Mouse (Mus musculus) intestine, embryonic 16.5 days (tissue): ENCODE results near the gene Tcp11l1. TPM values are rescaled to one million over a fixed set of nuclear protein-coding genes. Genes with fewer than 3 reads are reported as not detected.
A peak's percentile ranks its signal among the peaks of the same experiment; 100 is the strongest.

Experiments
- ATAC-seq: fragments of 200-750 bp; cut with Nextera tagmentation; 2 replicates; pipeline ENCODE4 v1.8.0; 2017; ENCODE audit warnings: moderate TSS enrichment, moderate library complexity
- H3K27ac ChIP-seq: fragments of 300-500 bp; sonication (generic); 2 replicates; pipeline ENCODE4 v1.5.1; 2014; ENCODE audit warnings: mild to moderate bottlenecking, low read length
- H3K27me3 ChIP-seq: fragments of 300-500 bp; sonication (generic); replicated peaks from 2 replicates; pipeline ENCODE4 v1.6.1; 2014; ENCODE audit warnings: low read length, control low read depth, mixed read lengths; ENCODE audit not compliant: control insufficient read depth, insufficient read depth
- H3K36me3 ChIP-seq: fragments of 300-500 bp; sonication (generic); 2 replicates; pipeline ENCODE4 v1.6.1; 2014; ENCODE audit warnings: low read length, control low read depth; ENCODE audit not compliant: control insufficient read depth, insufficient read depth
- H3K4me1 ChIP-seq: fragments of 300-500 bp; sonication (generic); 2 replicates; pipeline ENCODE4 v1.6.1; 2014; ENCODE audit warnings: low read length, control low read depth, mixed read lengths; ENCODE audit not compliant: control insufficient read depth, insufficient read depth
- H3K4me2 ChIP-seq: fragments of 300-500 bp; sonication (generic); 2 replicates; pipeline ENCODE4 v1.6.1; 2014; ENCODE audit warnings: low read depth, low read length, control low read depth
- H3K4me3 ChIP-seq: fragments of 300-500 bp; sonication (generic); 2 replicates; pipeline ENCODE4 v1.5.1; 2014; ENCODE audit warnings: mild to moderate bottlenecking, low read length
- H3K9ac ChIP-seq: fragments of 300-500 bp; sonication (generic); 2 replicates; pipeline ENCODE4 v1.6.1; 2014; ENCODE audit warnings: low read depth, low read length
- H3K9me3 ChIP-seq: fragments of 300-500 bp; sonication (generic); 2 replicates; pipeline ENCODE4 v1.6.1; 2016; ENCODE audit warnings: low read length, control low read depth; ENCODE audit not compliant: control insufficient read depth
- WGBS: fragments of 180-500 bp; shearing (Covaris S2); extraction: QIAGEN DNeasy Blood & Tissue Kit; methylation state at CpG from one replicate; pipeline ENCODE4 v1.1.7; 2014; 5-methylcytosine and 5-hydroxymethylcytosine counted together
- polyA plus RNA-seq: library from polyadenylated mRNA; unstranded; fragments of >200 nt; fragmentation: Nextera tagmentation; extraction: Ambion mirVana; gene quantifications from 2 replicates; pipeline ENCODE4 v1.2.1, GENCODE M21; 2015

The Tcp11l1 gene
- polyA plus RNA-seq, 1 experiment from 2014 or later, result 24.5 TPM

GRCm38 (mm10) chr2:104717231-104717735 lies 5.3 kb upstream of the Tcp11l1 start:
- Histone ChIP-seq H3K27ac (no peak overlapping the region), H3K4me1 (no peaks in the 10 kb centered on the region), H3K4me2 (no peak overlapping the region), H3K27me3 (no peaks in the 10 kb centered on the region), H3K4me3 (no peak overlapping the region), H3K9me3 (no peaks in the 10 kb centered on the region), H3K9ac (no peak overlapping the region), H3K36me3 (no peaks in the 10 kb centered on the region)
- ATAC-seq, result no peak
- 89% methylated on average over 2 of the region's 2 CpGs for WGBS

DNA sequence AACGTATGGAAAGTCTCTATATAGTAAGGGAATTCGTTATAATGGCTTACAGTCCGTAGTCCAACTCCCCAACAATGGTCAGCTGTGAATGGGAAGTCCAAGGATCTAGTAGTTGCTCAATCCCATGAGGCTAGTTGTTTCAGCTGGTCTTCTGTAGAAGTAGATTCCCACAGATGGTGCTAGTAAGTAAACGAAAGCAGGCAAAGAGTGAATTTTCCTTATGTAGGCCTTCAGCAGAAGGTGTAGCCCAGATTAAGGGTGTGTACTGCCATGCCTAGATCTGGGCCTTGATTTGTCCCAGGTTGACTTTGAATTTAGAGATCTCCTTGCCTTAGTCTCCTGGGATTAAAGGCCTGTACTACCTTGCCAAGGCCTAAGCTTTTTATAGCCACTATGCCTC lies 4.3 kb upstream of the Tcp11l1 start, which contains the start of gene Pin1rt1:
Gene Pin1rt1 (minus strand): TSS at position 101 of the 400 bp plus-strand sequence.
- ATAC-seq, result no peak
- 84% methylated on average over 4 of the region's 4 CpGs for WGBS

DNA sequence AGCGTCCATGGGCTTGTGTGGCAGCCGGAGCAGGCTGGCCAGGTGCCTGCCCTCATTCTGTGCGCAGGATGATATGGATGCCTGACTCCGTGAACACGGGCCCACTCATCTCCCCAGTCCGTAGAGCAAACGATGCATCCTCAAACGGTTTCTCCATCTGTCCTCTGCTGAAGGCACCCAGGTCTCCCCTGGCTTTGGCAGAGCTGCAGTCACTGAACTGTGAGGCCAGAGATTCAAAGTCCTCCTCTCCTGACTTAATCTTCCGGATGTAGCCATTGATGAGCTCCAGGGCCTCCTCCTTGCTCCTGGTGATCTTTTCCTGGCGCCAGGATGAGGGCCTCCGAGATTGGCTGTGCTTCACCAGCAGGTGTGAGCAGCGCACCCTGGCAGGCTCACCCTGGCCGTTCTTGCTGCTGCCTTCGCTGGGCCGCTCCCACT lies 2.3 kb upstream of the Tcp11l1 start:
- H3K27me3 ChIP-seq, result no peaks in the 10 kb centered on the region
- no peak overlapping the region for H3K4me2 ChIP-seq
- H3K27ac ChIP-seq, result no peak overlapping the region
- no peak overlapping the region for H3K9ac ChIP-seq
- no peaks in the 10 kb centered on the region for H3K36me3 ChIP-seq
- no peaks in the 10 kb centered on the region for H3K9me3 ChIP-seq
- no peak overlapping the region for H3K4me3 ChIP-seq
- ATAC-seq, result no peak
- peaks cover 4% of the 10 kb centered on the region; the same call in 1 of the 2 replicates for H3K4me1 ChIP-seq
- WGBS, result 42% methylated on average over 15 of the region's 15 CpGs

More for the DNA sequence above, 4.3 kb upstream of the Tcp11l1 start, which contains the start of gene Pin1rt1:
- Histone ChIP-seq H3K4me3 (no peak within 1 kb of the TSS), H3K27me3 (no peaks in the 10 kb centered on the region), H3K4me2 (no peak within 1 kb of the TSS), H3K9ac (no peak within 1 kb of the TSS), H3K27ac (no peak within 1 kb of the TSS), H3K36me3 (no peaks in the 10 kb centered on the region), H3K9me3 (no peaks in the 10 kb centered on the region), H3K4me1 (no peaks in the 10 kb centered on the region)

DNA sequence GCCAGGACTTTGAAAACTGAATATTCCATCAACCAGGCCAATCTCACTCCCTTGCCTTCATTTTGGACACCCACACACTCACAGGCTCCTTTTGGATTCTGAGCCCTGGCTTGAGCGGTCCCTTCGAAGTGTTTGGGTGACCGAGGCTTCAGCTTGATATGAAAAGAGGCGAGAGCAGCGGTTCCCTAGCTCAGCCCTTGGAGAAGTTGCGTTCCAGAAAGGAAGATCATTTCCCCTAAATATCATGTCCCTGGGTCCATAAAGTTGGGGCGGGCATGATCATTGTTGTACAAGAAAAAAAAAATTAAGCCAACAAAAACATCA lies 479 bp upstream of the Tcp11l1 start:
- H3K36me3 ChIP-seq, result no peaks in the 10 kb centered on the region
- peak overlapping the region; percentile 84 for H3K4me2 ChIP-seq
- H3K4me3 ChIP-seq, result peak overlapping the region; percentile 81
- H3K9me3 ChIP-seq, result no peaks in the 10 kb centered on the region
- H3K27ac ChIP-seq, result peak overlapping the region; percentile 73
- peak overlapping the region; percentile 86 for H3K9ac ChIP-seq
- H3K4me1 ChIP-seq, result peaks cover 4% of the 10 kb centered on the region; the same call in 1 of the 2 replicates
- peak; percentile 24; the same call in 1 of the 2 replicates for ATAC-seq
- no peaks in the 10 kb centered on the region for H3K27me3 ChIP-seq
- WGBS, result 2% methylated on average over 7 of the region's 7 CpGs

DNA sequence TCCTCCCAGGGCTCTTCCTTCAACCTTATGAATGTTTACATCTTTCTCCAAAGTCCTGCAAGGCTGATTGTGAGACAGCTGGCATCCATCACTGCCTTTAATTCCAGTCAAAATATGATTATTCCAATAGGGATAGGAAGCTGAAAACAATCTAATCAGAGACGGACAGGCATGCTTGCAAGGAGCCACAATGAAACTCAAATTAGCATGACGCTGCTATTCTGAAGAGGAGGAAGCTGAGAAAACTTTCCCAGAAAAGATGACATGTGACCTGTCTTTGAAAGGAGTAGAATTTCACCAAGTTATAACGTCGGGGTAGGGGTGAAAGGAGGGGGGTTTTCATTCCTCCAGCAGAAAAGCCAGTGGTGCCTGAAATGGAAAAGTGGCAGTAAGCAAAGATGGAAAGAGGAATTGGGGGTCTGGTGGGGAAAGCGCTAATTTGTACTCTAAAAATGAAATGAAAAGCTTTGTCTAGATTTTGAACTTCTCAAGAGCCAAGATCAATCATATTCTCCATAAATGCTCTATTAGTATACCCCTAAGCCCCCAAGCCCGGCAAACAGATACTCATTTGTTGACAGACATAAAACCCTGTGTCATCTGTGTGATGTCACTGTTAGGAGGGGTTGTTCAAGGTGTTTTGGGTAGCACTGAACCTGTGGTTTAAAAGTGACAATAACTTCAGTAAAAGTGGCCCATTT lies 1.1 kb downstream of the Tcp11l1 start:
- ATAC-seq, result no peak
- WGBS, result 33% methylated on average over 6 of the region's 6 CpGs

DNA sequence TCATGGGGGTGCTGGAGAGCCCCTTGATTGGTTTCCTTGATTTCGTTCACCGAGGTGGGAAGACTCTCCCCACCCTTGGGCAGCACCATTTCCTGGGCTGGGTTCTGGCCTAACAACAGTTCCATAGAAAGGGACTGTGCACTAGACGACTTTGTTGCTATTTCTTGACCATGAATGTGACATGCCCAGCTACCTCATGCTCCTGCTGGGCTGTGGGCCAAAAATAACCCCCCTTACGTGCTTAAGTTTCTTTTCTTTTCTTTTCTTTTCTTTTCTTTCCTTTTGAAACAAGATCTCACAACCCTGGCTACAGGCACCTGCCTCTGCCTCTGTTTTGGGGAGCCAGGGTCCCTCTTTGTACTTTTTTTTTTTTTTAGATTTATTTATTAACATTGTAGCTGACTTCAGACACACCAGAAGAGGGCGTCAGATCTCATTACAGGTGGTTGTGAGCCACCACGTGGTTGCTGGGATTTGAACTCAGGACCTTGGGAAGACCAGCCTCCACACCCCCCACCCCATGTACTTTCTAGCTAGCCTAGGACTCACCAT lies 2.1 kb downstream of the Tcp11l1 start:
- no peak overlapping the region for H3K9ac ChIP-seq
- H3K4me3 ChIP-seq, result no peak overlapping the region
- WGBS, result 57% methylated on average over 6 of the region's 6 CpGs
- H3K27ac ChIP-seq, result no peak overlapping the region
- no peaks in the 10 kb centered on the region for H3K27me3 ChIP-seq
- no peak overlapping the region for H3K4me2 ChIP-seq
- no peaks in the 10 kb centered on the region for H3K36me3 ChIP-seq
- ATAC-seq, result no peak
- no peaks in the 10 kb centered on the region for H3K9me3 ChIP-seq
- peaks cover 7% of the 10 kb centered on the region; the same call in 1 of the 2 replicates for H3K4me1 ChIP-seq

More for the DNA sequence above, 1.1 kb downstream of the Tcp11l1 start:
- no peaks in the 10 kb centered on the region for H3K27me3 ChIP-seq
- H3K9ac ChIP-seq, result no peak overlapping the region
- no peak overlapping the region for H3K27ac ChIP-seq
- H3K4me1 ChIP-seq, result peaks cover 4% of the 10 kb centered on the region; the same call in 1 of the 2 replicates
- no peaks in the 10 kb centered on the region for H3K9me3 ChIP-seq
- H3K4me2 ChIP-seq, result peak overlapping the region; percentile 84
- no peaks in the 10 kb centered on the region for H3K36me3 ChIP-seq
- H3K4me3 ChIP-seq, result peak overlapping the region; percentile 81

DNA sequence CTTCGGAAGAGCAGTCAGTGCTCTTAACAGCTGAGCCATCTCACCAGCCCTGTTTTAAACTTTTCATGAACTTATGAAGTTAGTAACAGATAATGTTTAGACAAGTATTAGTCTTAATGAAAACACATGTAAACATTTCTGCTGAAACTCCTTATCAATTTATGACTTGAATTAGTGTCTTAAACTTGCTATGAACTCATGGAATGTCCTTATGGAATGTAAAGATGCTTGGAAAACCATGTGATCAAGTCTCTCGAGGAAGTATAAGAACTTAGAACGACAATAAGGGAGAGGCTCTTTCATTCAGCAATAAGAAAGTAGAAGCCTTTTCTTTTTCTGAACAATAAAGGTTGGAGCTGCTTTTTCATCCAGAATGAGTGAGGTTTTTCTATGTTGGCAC lies 7.6 kb downstream of the Tcp11l1 start:
- Histone ChIP-seq H3K4me3 (no peak overlapping the region), H3K27ac (no peak overlapping the region), H3K9ac (no peak overlapping the region), H3K4me2 (no peak overlapping the region), H3K9me3 (no peaks in the 10 kb centered on the region), H3K27me3 (no peaks in the 10 kb centered on the region), H3K4me1 (0 out of 2 replicates have a peak, but pooled peaks cover 3% of the 10 kb centered on the region), H3K36me3 (no peaks in the 10 kb centered on the region; the same call in 1 of the 2 replicates)
- ATAC-seq, result peak; percentile 31; the same call in 1 of the 2 replicates
- 45% methylated on average over 3 of the region's 3 CpGs for WGBS

DNA sequence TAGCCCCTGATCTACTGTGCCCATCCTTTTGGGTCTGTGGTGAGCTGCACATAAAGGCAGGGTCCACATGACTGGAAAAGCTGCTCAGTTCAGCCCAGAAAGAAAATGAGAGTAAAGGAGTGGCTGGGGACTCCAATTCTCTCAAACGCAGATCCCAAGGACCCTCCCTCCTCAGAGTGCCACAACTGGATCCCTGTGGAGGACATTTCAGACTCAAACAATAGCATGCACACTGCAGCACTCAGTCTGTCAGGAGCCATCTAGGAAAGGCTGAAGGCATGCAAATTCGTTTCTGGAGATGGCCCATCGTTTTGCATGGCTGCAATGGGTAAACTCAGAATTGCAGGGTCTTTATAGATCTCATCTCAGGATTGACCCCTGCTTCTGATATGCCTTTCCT lies 8.8 kb downstream of the Tcp11l1 start:
- WGBS, result 80% methylated on average over 3 of the region's 3 CpGs
- no peak overlapping the region for H3K4me2 ChIP-seq
- no peak for ATAC-seq
- H3K36me3 ChIP-seq, result no peaks in the 10 kb centered on the region; the same call in 1 of the 2 replicates
- H3K4me1 ChIP-seq, result 0 out of 2 replicates have a peak, but pooled peaks cover 3% of the 10 kb centered on the region
- no peak overlapping the region for H3K27ac ChIP-seq
- H3K9ac ChIP-seq, result no peak overlapping the region
- H3K4me3 ChIP-seq, result no peak overlapping the region
- no peaks in the 10 kb centered on the region for H3K27me3 ChIP-seq
- no peaks in the 10 kb centered on the region for H3K9me3 ChIP-seq

- Histone ChIP-seq H3K9ac (no peak overlapping the region), H3K4me1 (no peaks in the 10 kb centered on the region), H3K9me3 (no peaks in the 10 kb centered on the region), H3K36me3 (no peaks in the 10 kb centered on the region; the same call in 1 of the 2 replicates), H3K4me3 (no peak overlapping the region), H3K27me3 (no peaks in the 10 kb centered on the region), H3K27ac (no peak overlapping the region), H3K4me2 (no peak overlapping the region)
- ATAC-seq, result no peak
- WGBS, result 87% methylated on average over 11 of the region's 11 CpGs
Observed at GRCm38 (mm10) chr2:104699659-104700058, 12.3 kb downstream of the Tcp11l1 start.
